Mouse (Mus musculus) heart, postnatal 4 days (tissue): ENCODE results near the gene Rabgap1l. TPM values are rescaled to one million over a fixed set of nuclear protein-coding genes. Genes with fewer than 3 reads are reported as not detected.

Experiments used
- DNase-seq: peaks from one replicate; pipeline ENCODE4 v3.0.0; 2021
- total RNA-seq, 2 experiments: library from RNA; stranded (reverse); gene quantifications; 2 replicates each; pipeline ENCODE4 v1.2.3; 2021

Gene Rabgap1l
- total RNA-seq, 2 experiments from 2014 or later = 120 to 126 TPM

DNA sequence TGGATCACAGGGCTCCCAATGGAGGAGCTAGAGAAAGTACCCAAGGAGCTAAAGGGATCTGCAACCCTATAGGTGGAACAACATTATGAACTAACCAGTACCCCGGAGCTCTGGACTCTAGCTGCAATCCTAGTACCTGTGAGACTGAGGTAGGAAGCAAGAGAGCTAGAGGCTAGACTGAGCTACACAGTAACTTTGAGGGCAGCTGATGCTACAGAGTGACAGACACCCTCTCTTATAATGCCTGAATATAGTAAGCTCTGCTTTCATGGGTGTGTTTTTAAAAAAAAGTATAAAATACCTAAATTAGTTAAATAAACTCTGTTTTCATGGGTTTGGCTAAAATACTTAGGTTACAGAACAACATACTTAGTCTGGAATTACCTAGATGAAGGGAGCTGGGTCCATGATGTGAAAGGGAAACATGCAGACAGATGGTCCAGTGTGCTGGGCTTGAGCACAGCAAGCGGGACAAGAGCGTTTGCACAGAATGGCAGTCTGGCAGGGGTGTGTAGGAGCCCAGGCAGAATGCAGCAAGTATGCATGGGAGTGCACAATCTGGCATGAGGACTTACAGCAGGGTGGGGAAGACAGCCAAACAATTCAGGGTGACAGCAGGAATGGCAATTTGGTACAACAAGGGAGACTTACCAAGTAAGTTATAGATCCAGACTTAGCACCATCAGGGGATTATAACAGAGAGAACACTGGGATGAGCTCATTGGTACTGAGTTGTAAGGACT, 514.9 kb downstream of the Rabgap1l start:
- no peak for DNase-seq

DNA sequence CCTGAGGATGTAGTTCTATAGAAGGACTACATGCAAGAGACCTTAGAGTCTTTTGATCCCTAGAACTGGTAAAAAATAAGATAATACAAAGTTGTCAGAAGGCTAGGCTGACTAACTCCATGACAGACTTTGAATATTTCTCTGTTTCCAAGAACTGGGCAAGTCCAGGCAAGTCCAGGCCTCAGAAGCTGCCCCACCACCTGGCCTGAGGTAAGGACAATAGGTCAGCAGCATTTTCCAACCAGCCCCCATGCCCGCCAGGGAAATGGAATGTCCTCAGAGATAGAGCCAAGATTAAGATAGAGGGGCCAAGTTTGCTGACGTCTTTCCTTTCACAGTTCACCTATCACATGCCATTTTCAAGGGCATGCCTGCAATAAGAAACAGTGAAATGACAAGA, 517.8 kb downstream of the Rabgap1l start:
- no peak for DNase-seq

DNA sequence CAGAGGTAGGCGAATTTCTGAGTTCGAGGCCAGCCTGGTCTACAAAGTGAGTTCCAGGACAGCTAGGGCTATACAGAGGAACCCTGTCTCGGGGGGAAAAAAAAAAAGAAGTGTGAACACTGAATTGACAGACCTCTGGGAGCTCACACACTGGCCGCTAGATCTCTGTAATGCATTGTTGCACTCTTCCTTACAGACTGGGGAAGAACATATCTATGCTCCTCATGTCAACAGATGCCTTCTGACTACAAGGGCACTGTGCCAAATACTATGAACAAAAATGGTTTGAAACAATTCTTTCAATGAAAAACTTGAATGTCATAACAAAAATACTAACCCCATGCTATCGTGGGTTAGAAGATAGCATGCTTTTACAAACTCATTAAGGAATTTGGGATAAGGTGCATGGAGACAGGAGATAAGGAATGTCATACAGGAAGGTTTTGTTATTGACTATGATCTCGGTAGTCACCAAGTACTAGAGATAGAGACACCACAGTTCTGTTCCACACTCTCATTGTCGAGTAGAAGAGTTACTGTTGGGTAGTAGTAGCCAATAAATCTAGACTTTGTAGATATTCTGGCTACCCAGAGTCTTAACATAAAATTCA, 519.8 kb downstream of the Rabgap1l start:
- DNase-seq = no peak

DNA sequence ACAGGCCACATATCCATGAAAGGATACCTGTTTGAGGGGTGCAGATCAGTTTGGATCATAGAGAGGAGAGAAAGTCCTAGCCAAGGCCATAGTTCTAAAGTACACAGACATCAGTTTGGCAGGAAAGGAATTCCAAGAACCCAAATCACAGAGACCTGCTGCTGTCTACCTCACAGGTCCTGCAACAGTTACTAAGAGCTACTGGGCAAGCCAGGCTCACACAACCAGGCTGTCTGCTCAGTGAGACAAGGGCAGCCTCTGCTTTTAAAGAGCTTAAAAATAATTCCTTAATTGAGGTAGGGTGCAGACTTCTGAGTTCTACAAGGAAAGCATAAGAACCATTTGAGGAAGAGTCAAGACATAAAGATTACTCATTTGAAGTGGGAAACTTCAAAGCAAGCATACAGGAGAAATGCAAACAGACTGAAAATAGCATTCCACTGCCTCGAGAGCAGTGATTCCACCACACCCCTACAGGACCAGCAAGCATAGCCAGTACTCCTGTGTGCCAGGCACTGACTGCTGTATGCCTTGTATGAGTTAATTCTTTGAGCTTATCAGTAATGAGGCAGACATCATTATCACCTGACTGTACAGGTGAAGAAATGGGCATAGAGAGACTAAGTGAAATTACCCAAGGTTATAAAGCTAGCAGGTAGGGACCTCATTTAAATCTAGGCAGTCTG, 521.6 kb downstream of the Rabgap1l start:
- no peak for DNase-seq

DNA sequence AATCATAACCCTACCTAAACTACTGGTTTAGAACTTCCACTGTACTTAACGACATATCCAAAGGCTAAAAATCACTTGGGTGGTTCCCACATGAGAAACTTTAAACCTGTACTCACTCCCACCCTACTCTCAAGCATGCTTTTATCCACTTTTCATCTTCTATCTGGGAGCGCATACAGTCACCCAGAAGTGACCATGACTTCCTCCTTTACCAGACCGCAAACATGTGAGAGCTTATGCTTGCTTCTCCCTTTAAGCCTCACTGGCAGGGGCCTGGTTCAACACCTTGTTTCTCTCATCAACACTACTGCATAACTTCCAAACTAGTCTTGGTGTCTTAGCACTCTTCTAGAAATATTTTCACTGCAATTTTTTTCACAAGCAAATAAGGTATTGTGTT, 524.7 kb downstream of the Rabgap1l start:
- DNase-seq = no peak

DNA sequence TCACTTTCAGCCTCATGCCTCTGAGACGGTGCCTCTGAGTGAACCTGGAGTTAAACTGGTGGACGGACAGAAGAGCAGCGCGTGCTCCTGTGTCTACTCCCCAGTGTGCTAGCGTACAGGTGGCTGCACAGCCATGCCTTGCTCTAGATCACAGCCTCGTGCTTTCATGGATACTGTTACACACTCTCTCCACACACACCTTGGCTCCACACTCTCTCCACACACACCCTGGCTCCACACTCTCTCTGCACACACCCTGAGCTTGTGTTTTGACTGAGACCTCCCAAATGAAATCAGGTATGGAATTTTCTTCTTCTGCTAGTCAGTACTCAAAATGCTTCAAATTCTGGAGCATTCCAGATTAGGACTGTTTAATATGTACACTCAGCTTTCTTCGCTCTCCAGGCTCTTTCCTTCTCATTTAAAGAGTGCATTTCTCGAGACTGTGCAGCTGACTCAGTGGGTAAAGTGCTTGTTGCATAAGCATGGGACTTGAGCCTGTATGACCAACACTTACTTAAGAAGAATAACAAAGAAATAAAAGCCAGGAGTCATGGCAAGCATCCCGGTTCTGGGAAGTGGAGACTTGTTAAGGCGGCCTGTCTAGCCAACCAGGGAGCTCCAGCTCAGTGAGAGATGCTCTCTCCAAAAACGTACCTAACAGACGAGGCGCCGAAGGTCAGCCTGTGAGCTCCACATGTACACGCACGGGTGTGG, 529.2 kb downstream of the Rabgap1l start:
- DNase-seq = peak; percentile 18

DNA sequence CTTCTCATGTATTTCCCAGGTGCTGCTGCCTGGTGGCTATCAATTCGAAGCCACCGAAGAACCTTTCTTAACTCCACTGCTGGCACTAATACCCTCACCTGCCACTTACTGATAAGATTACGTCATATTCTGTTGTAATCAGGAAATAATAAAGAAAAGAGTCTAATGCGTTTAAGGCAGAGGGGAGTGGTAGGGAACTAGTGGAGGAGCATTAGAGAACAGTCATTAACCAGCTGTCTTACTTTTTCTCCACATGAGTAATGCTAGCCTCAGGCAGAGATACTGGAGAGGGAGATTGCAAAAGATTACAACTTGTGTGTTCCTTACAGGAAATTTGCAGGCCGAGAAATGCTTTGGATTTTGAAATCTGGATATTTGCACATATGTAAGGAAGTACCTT, 530.0 kb downstream of the Rabgap1l start:
- no peak for DNase-seq

DNA sequence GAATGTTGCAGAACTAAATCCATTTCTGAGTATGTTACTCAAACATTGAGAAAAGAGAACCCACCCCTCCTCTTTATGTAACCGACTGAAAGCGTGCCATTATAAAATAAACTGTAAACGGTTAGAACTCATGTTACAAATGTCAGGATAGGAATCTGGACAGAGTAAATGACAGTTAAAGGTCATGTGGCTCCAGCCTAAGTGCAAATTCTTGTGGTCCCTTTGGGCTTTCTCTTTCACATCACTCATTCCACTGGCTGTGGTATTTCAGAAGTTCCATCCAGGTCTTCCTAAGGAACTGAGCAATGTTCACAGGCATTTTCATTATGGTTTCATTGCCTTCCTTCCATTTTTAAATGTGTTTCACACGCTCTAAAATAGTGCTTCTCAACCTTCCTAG, 530.6 kb downstream of the Rabgap1l start:
- DNase-seq = no peak

DNA sequence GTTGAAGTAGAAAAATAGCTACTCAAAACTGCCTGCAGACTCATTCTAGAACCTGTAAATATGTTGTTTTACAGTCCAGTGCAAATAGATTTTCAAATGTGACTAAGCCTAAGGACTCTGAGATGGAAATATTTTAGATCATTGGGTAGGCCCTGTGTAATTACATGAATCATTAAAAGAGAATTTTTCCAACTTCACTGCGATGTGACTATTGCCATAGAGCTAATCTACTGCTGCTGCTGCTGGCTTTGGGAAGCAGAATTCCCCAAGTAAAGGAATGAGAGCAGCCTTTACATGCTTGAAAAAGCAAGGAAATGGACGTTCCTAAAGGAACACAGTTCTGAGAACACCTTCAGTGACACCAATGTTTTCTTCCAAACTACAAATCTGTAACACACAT, 531.2 kb downstream of the Rabgap1l start:
- no peak for DNase-seq

DNA sequence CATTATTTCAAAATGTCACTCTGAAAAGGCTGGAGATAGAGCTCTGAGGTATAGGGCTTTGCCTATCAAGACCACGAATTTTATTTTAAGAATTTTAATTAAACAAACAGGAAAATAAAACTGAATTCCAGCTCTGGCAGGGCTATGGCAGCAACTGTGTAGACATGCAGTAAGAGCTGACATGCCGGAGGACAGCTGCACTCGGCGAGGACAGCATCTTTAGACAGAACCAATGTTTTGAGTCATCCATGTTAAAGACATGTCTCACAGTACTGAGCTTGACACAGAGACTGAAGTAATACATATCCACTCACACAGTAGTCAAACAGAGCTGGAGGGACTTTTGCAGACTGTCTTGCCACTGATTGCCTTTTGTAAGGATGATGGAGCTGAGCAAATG, 532.4 kb downstream of the Rabgap1l start:
- no peak for DNase-seq

DNA sequence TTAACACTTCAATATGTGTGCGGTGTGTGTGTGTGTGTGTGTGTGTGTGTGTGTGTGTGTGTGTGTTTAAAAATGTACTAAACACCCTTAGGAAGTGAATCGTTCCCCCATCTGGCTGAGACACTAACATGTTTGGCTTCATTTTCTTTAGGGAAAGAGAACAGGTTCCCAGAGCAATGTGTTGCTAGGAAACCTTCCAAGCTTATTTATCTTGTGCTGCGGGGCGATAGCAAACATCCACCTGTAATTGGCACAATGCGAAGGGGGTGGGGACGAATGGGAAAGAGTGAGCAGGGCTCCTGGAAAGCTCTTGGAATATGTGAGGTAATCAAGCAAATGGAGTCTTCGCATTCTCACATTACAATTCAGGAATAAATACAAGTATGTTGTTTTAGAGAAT, 533.1 kb downstream of the Rabgap1l start:
- DNase-seq = no peak

DNA sequence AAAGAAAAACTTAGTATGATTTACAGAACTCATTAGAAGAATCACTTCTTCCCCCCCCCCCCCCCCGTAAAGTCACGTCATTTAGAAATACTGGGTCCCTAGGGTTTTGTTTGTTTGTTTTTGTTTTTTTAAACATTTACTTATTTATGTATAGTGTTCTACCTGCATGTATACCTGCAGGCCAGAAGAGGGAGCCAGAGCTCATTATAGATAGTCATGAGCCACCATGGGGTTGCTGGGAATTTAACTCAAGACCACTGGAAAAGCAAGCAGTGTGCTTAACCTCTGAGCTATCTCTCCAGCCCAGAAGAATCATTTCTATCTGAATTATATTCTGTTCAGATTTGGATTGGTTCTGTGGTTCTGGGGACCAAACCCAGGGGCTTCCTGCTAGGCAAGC, 539.9 kb downstream of the Rabgap1l start:
- no peak for DNase-seq

DNA sequence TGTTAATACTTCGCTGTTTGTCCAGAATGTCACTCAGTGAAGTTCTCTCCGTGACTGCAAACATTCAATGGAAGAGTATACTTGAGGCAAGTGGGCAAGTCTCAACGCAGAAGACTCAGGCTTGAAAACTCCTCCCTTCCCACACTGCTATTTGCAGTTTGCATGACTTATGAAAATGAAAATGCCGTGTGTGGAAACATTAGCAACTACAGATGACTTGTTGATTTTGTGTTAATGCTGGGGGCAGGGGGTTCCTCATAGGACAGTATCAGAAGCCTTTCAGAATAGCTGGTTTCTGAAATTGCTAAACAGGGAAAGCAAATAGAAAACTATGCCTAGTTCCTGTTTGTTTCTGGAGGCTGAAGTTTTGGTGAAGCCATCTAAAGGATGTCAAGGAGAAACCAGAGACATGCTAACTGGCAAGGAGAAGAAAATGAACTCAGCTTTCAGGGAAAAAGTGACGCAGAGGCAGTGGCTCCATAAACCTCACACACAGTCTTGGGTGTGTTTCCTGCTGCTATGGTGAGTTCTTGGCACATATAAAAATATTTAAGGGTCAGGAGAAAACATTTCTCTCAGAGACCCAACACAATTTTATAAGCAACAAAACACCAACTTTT, 541.5 kb downstream of the Rabgap1l start:
- DNase-seq = no peak

DNA sequence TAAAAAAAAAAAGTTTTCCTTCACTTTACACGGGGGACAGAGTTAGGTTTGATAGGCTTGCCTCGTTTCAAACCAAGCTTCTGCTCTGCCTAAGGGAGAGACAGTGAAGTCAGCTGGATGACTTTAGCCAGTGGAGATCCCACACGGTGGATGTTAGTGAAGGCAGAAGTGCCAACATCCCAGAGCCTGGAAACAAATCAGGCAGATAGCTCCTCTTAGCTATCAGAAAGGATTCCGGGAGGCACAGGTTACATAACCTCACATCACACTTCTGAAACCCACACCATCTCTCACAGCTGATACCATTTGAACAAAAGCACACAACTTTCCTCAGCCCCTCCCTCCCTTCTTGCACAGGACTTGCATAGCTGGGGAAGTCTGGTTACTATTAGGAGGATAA, 542.2 kb downstream of the Rabgap1l start:
- no peak for DNase-seq

DNA sequence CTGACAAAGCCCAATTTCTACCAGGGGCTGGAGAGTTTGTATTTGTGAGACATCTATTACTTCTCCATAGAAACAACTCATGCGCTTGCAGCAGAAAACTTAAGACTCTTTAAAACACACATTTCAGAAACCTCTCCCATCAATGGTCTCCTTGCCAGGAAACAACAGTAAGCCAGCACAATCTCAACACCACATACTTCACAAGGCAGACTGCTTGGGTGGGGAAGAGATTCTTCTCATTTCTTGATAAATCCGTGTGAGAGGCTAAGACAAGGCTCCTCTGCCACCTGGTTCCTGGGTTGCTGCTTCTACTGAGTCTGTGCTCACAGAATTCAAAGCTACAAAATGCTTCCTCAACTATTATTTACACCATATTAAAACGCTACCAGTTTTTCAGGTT, 543.2 kb downstream of the Rabgap1l start:
- DNase-seq = no peak

DNA sequence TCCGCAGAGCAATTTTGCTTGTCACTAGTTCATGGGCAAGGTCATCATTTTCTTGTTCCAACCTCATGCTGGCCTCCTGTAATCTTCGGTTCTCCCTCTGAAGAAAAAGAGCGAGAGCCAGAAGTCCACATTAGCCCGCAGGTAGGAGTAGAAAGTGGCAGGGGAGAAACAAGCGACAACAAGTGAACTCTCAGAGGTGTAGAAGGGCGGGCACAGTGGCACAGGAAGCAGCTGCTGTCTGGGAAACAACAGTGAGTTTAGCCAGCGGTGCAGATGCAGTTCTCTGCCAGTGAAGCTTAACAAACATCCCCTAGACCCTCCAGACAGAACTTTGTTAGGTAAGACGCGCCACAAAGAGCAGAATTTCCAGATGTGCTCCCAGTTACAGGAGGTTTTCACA, 545.5 kb downstream of the Rabgap1l start:
- DNase-seq = no peak

DNA sequence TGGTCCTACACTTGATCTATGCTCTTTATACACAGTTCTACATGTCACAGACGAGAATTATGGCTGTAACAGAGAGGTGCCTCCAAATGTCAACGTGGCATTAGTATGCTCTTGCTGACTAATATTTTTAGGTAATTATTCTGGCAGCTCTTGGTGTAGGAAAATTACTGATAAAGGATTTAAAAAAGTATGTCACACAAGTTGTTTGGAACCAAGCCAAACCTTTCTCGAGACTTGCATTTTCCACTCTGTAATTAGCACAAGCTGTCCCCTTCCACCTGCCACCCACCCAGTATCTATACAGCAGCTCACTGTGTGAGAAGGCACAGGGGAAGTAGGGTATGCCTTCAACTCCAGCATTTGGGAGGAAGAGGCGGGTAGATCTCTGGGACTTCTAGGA, 546.2 kb downstream of the Rabgap1l start:
- no peak for DNase-seq

DNA sequence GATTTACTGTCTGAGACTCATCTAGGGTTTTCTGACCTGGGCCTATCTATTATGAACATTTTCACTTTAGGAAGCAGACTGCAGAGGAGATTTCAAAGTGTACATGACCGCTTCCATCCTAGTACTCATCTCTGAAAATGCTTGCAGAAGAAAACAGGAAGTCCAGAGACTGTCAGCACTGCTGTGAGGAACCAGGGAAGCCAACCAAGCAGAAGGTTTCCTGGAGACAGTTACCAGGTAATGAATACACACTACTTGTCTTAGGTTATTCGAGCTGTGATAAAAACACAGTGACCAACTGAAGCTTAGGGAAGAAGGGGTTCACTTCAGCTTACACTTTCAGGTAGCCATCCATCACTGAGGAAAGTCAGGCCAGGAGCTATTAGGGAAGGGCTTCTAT, 547.1 kb downstream of the Rabgap1l start:
- no peak for DNase-seq

DNA sequence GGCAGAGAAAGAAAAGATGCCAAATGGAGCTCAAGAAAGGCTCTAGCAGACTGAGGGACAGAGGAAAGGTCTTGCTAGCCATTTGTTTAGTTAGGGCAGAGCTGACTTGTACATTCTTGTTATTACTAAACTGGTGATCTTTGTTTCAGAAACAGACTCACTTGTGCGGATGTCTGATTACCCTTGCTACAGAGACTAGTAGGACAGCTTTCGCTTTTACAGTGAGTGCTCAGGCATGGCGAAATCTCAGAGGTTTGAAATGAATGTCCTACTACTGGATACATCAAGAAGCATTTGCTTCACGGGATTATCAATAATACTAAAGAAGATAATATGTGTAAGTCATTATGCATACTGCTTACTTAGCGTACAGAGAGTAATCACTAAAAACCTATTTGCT, 548.3 kb downstream of the Rabgap1l start:
- DNase-seq = no peak

DNA sequence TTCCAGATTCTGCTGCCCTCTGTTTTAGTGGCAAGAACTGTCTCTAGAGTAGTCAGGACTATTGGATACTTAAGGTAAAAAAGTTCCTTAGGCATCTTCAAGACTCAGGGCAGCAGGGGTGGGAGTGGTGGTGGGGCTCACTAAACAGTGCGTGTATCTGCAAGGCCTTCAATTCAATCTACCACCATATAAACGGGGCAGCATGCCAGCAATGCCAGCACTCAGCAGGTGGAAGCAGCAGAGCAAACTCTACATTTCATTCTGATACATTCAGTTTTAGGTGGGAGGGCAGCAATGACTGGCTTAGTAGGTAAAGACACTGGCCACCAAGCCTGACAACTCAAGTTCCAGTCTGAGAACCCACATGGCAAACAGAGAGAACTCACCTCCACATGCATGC, 552.9 kb downstream of the Rabgap1l start:
- no peak for DNase-seq

DNA sequence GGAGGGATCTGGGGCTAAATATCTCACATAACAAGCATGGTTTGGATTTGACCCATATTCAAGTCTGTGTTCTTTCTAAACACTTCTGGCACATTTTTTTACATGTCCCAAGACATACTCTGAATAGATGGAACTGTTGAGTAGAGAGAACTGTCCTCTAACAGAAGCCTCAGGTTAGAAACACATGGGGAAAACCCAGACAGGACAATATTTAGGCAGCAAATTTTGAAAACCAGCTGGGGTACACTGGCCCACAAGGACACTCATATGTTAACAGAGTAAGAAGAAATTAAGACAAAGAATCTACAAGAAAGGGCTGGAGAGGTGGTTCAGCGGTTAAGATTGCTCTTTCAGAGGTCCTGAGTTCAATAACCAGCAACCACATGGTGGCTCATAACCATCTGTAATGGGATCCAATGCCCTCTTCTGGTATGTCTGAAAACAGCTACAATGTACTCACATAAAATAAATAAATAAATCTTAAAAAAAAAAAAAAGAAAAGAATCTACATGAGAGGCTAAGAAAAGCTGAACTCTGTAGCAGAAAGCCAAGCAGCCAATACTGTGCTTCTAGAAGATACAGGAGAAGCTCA, 554.1 kb downstream of the Rabgap1l start:
- DNase-seq = no peak

DNA sequence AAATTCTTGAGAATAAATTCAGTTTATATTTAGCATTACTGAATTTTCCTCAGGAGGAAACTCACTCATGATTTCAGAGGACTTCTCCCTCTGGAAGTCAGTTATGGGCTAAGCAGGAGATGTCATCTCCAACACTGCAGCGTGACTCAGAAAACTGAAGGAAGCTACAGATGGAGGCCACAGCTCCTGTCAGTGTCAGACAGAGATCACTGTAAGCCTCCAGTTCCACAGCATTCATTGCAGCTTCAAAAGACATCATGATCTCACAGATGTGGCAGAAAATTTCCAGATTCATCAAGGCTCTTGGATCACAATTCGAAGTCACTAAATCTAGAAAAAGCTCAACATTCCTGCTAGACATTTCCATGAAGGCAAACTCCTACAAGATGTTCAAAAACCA, 555.0 kb downstream of the Rabgap1l start:
- DNase-seq = no peak
